Mouse (Mus musculus) Patski (cell line): ENCODE results near the gene Rnf128. TPM values are rescaled to one million over a fixed set of nuclear protein-coding genes. Genes with fewer than 3 reads are reported as not detected.
"Not testable (repeated sequence)": the region's sequence is repeated elsewhere in the genome, so short reads cannot be mapped to it uniquely, and the experiment has no call there.

ENCODE experiments used
- ATAC-seq: fragments of 100-300 bp; one replicate; pipeline ENCODE4 v1.8.0; 2021
- CTCF ChIA-PET: fragments of 350-600 bp; sonication (Branson Sonifier 250); formaldehyde crosslinking; loops from one replicate; lab custom pipeline; 2022; ENCODE audit warnings: inconsistent platforms; lab: Charles Lee
- POLR2A ChIA-PET: fragments of 350-600 bp; sonication (Branson Sonifier 250); formaldehyde crosslinking; loops from one replicate; lab custom pipeline; 2022; ENCODE audit warnings: antibody characterized with exemption, inconsistent platforms; lab: Charles Lee
- DNase-seq: peaks from one replicate; pipeline ENCODE4 v3.0.0-alpha.2; 2011; ENCODE audit warnings: low read depth, low spot score
- H3K27me3 ChIP-seq: fragments of 371-371 bp; one replicate; pipeline ENCODE4 v1.5.1; 2021
- CTCF ChIP-seq: fragments of 100-300 bp; IDR thresholded peaks from one replicate; pipeline ENCODE4 v1.5.1; 2021
- in situ Hi-C: fragments of 300-500 bp; cut with MboI; formaldehyde crosslinking; loops from 3 replicates; pipeline ENCODE4 v1.11.1; 2018; ENCODE audit warnings: low pct_unique_long_range_greater_than_20kb, mixed read lengths
- polyA plus RNA-seq: library from polyadenylated mRNA; unstranded; gene quantifications from one replicate; pipeline ENCODE4 v1.2.3, GENCODE M21; 2021

Rnf128 gene
- polyA plus RNA-seq, 1 experiment from 2014 or later = 54.2 TPM

DNA sequence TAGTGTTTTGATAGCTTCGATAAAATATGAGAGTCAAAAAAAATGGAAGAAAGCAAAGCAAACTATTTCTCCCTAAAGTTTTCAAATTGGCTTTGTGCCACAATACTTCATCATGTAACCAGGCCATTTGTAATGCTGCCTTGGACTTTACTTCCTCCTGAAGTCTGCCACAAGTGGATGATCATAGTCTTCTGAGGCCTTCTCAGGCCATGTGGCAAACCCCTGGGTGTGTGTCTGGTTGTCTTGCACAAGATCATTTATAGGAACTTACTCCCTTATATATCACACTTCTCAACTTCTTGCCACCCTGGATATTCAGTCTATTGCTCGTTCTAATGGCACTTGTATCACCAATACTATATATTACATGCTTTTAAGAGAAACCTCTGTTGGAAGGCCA is 11.0 kb upstream of the Rnf128 start:
- H3K27me3 ChIP-seq = peaks cover 44% of the 10 kb centered on the region
- TF ChIP-seq CTCF = no peak
- ATAC-seq (no peak), DNase-seq (no peak)
- in situ Hi-C loops = no loop called here
- ChIA-PET CTCF (no interaction called here), POLR2A (no interaction called here)

DNA sequence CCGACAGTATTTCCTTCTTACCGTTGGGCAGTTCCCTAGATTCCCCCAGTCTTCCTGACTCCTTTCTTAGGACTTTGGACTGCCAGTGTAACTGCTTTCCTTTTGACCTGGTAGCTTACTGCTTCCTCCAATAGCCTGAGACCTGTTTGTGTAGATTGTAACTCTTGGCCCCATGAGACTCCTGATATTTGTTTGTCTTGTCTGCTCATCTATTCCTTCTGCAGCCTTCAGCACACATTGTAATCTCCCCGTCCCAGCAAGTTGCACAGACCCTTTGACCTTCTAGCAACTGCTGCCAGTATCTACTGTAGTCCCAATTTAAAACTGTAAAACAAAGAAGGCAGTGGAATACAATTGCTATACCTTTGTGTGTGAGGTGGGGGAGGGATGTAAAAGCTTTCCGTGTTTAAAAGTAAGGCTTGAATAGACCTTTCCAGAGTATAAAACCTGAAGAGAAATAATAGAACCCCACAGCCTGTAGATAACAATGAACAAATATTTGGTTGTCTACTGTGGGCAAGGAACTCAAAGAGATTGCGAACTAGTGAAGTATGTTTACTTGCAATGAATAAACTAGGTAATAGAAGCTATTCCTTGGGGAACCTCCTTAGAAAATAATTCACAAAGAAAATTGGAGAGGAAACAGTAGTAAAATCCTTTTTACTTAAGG is 726 bp upstream of the Rnf128 start:
- no peak for DNase-seq
- POLR2A ChIA-PET = interaction anchor here (0.8 kb wide), 1 partner anchor 16 kb away, joined by 3 read pairs; no protein-coding TSS in a partner anchor
- CTCF ChIA-PET = no interaction called here
- no peak for TF ChIP-seq CTCF
- peaks cover 44% of the 10 kb centered on the region for H3K27me3 ChIP-seq
- no peak for ATAC-seq
- in situ Hi-C loops = no loop called here

DNA sequence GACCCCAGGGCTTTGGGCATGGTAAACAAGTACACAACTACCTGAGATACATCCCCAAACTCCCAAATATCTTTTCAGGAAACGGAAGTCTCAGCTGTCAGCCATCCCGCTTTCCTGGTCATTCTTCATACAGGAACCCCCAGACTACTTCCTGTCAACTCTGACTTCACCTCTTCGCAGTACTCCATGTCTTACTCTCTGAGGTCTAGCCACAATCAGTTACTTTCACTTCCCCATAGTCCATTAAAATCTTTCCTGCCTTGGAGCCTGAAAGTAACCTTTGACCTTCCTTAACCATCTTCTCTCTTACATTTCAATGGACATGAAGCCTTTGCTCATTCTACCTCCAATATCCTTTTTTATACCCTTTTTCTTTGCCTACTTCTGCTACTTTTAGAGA is 6.9 kb downstream of the Rnf128 start:
- peaks cover 28% of the 10 kb centered on the region for H3K27me3 ChIP-seq
- ChIA-PET POLR2A (no interaction called here), CTCF (no interaction called here)
- in situ Hi-C loops = no loop called here
- no peak for DNase-seq
- TF ChIP-seq CTCF = no peak
- no peak for ATAC-seq

DNA sequence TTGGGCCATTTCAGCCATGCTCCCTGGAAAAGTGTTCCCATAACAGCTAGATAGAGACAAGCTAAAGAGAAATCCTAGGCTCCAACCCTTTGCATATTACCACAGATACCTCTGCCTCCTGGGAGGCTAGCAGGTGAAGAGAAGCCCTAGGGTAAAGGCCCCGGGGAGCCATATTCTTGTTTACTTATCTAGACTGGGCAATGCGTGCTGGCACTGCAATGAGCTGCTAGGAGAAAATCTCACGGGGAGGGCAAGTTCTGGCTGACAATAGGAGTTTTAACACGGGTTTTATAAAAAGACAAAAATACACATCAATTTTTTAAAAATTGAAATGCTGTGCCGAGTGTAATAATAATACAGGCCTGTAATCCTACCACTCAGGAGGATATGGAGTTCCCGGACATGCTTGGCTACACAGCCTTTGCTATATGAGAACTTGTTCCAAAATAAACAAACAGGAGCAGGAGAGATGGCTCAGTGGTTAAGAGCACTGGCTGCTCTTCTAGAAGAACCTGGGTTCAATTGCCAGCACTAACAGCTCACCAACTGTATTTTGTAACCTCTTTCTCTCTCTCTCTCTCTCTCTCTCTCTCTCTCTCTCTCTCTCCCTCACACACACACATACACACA is 15.6 kb downstream of the Rnf128 start:
- POLR2A ChIA-PET = interaction anchor here (1.2 kb wide), 1 partner anchor 17 kb away, joined by 3 read pairs; no protein-coding TSS in a partner anchor
- in situ Hi-C loops = no loop called here
- no peak for TF ChIP-seq CTCF
- ATAC-seq (no peak), DNase-seq (no peak)
- CTCF ChIA-PET = no interaction called here
- no peaks in the 10 kb centered on the region for H3K27me3 ChIP-seq

DNA sequence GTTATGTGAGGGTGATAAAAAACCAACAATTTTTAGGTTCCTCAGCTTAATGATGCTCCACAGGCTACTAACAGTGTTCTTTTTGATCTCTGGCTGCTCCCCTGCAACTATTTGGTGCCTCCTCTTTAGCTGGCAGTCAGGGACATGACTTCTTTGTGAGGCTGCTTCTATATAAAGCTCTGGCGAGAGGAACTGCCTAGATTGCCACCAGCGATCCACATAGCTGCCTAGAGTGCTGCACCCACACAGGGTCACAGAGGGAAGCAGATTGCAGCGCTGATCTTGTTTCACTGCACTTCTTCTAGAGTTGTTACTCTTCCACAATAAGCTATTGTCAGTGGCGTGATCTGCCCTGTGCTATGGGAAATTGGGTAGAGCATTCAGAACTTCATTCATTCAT is 20.5 kb downstream of the Rnf128 start:
- no peak for TF ChIP-seq CTCF
- peaks cover 16% of the 10 kb centered on the region for H3K27me3 ChIP-seq
- ATAC-seq = no peak
- CTCF ChIA-PET = no interaction called here
- no peak for DNase-seq
- in situ Hi-C loops = no loop called here
- POLR2A ChIA-PET = no interaction called here

GRCm38 (mm10) chrX:139586676-139587075 is 23.6 kb downstream of the Rnf128 start:
- in situ Hi-C loops, DNase-seq, CTCF ChIA-PET, POLR2A ChIA-PET, ATAC-seq: not testable (repeated sequence)
- H3K27me3 ChIP-seq = peaks cover 16% of the 10 kb centered on the region

- in situ Hi-C loops = no loop called here
- ATAC-seq (no peak), DNase-seq (no peak)
- no peak for TF ChIP-seq CTCF
- CTCF ChIA-PET = interaction anchor here (1.1 to 1.5 kb wide), 2 partner anchors 8 to 12 kb away, joined by 4 to 5 read pairs; no protein-coding TSS in a partner anchor
- POLR2A ChIA-PET = no interaction called here
- H3K27me3 ChIP-seq = peaks cover 39% of the 10 kb centered on the region
Observed at GRCm38 (mm10) chrX:139596404-139596803, 33.3 kb downstream of the Rnf128 start.

- ChIA-PET POLR2A (no interaction called here), CTCF (interaction anchor here (1.0 kb wide), 1 partner anchor 11 kb away, joined by 3 read pairs; no protein-coding TSS in a partner anchor)
- no peak for TF ChIP-seq CTCF
- DNase-seq = peak; percentile 20
- peak; percentile 96 for ATAC-seq
- peaks cover 18% of the 10 kb centered on the region for H3K27me3 ChIP-seq
- in situ Hi-C loops = no loop called here
Observed at GRCm38 (mm10) chrX:139610033-139610764, 47.1 kb downstream of the Rnf128 start.

DNA sequence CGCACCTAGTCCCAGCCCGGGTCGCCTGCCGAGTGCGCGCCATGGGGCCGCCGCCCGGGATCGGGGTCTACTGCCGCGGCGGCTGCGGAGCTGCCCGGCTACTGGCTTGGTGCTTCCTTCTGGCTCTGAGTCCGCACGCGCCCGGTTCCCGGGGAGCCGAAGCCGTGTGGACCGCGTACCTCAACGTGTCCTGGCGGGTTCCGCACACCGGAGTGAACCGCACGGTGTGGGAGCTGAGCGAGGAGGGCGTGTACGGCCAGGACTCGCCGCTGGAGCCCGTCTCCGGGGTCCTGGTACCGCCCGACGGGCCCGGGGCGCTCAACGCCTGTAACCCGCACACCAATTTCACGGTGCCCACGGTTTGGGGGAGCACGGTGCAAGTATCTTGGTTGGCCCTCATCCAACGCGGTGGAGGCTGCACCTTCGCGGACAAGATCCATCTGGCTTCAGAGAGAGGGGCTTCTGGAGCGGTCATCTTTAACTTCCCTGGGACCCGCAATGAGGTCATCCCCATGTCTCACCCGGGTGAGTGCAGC is 47.7 kb downstream of the Rnf128 start:
- POLR2A ChIA-PET = no interaction called here
- CTCF ChIA-PET = no interaction called here
- peak; percentile 38 for ATAC-seq
- in situ Hi-C loops = no loop called here
- TF ChIP-seq CTCF = no peak
- H3K27me3 ChIP-seq = peaks cover 23% of the 10 kb centered on the region
- DNase-seq = no peak

- CTCF ChIA-PET = interaction anchor here (1.1 to 1.5 kb wide), 2 partner anchors 16 to 19 kb away, joined by 3 read pairs; no protein-coding TSS in a partner anchor
- DNase-seq (no peak), ATAC-seq (no peak)
- TF ChIP-seq CTCF = no peak
- peaks cover 22% of the 10 kb centered on the region for H3K27me3 ChIP-seq
- in situ Hi-C loops = no loop called here
- POLR2A ChIA-PET = no interaction called here
Observed at GRCm38 (mm10) chrX:139614761-139615160, 51.6 kb downstream of the Rnf128 start.

GRCm38 (mm10) chrX:139622071-139622470 is 59.0 kb downstream of the Rnf128 start:
- TF ChIP-seq CTCF = no peak
- CTCF ChIA-PET = no interaction called here
- in situ Hi-C loops = no loop called here
- no peak for ATAC-seq
- POLR2A ChIA-PET = no interaction called here
- peaks cover 40% of the 10 kb centered on the region for H3K27me3 ChIP-seq
- DNase-seq = no peak
